Mouse (Mus musculus): ENCODE measurements around the gene Fxr1.
"Not testable (repeated sequence)": the region's sequence is repeated elsewhere in the genome, so short reads cannot be mapped to it uniquely, and the experiment has no call there.

Fxr1 gene

GRCm38 (mm10) chr3:34030601-34031000 is 10.9 kb downstream of the Fxr1 start:
- TF ChIP-seq CTCF (conservative IDR thresholded peaks at IDR 0.05; ENCODE audit: low read length) (no peak), POU5F1 (IDR thresholded peaks at IDR 0.05; ENCODE audit: borderline replicate concordance, low read length) (no peak), NANOG (IDR thresholded peaks at IDR 0.05; ENCODE audit: borderline replicate concordance, low read length) (no peak)
- Histone ChIP-seq H3K4me3 (replicated peaks; ENCODE audit: low read length) (no peak overlapping the region), H3K4me1 (replicated peaks; ENCODE audit: low read depth, low read length) (peaks cover 80% of the 10 kb centered on the region), H3K9me3 (ENCODE audit: low read length) (no peaks in the 10 kb centered on the region), H3K36me3 (ENCODE audit: insufficient read depth, low read length) (peaks cover 25% of the 10 kb centered on the region), H3K27me3 (ENCODE audit: insufficient read depth, low read length) (no peaks in the 10 kb centered on the region)

GRCm38 (mm10) chr3:34033720-34034364 is 14.1 kb downstream of the Fxr1 start:
- Histone ChIP-seq H3K4me3 (replicated peaks; ENCODE audit: low read length) (peak overlapping the region; percentile 73), H3K36me3 (ENCODE audit: insufficient read depth, low read length) (peaks cover 24% of the 10 kb centered on the region), H3K9me3 (ENCODE audit: low read length) (no peaks in the 10 kb centered on the region), H3K27me3 (ENCODE audit: insufficient read depth, low read length) (no peaks in the 10 kb centered on the region), H3K4me1 (replicated peaks; ENCODE audit: low read depth, low read length) (peaks cover 78% of the 10 kb centered on the region)
- no peak for TF ChIP-seq NANOG (IDR thresholded peaks at IDR 0.05; ENCODE audit: borderline replicate concordance, low read length)
- TF ChIP-seq POU5F1 (IDR thresholded peaks at IDR 0.05; ENCODE audit: borderline replicate concordance, low read length) = no peak
- no peak for TF ChIP-seq CTCF (conservative IDR thresholded peaks at IDR 0.05; ENCODE audit: low read length)

- peak overlapping the region; percentile 73 for H3K4me3 ChIP-seq (replicated peaks; ENCODE audit: low read length)
- H3K4me1 ChIP-seq (replicated peaks; ENCODE audit: low read depth, low read length) = peaks cover 79% of the 10 kb centered on the region
- TF ChIP-seq CTCF (conservative IDR thresholded peaks at IDR 0.05; ENCODE audit: low read length) = no peak
- TF ChIP-seq POU5F1 (IDR thresholded peaks at IDR 0.05; ENCODE audit: borderline replicate concordance, low read length) = no peak
- no peak for TF ChIP-seq NANOG (IDR thresholded peaks at IDR 0.05; ENCODE audit: borderline replicate concordance, low read length)
- H3K36me3 ChIP-seq (ENCODE audit: insufficient read depth, low read length) = peaks cover 27% of the 10 kb centered on the region
- no peaks in the 10 kb centered on the region for H3K27me3 ChIP-seq (ENCODE audit: insufficient read depth, low read length)
- no peaks in the 10 kb centered on the region for H3K9me3 ChIP-seq (ENCODE audit: low read length)
Observed at GRCm38 (mm10) chr3:34034803-34035202, 15.1 kb downstream of the Fxr1 start.

GRCm38 (mm10) chr3:34035706-34036105 is 16.0 kb downstream of the Fxr1 start:
- Histone ChIP-seq H3K4me3 (replicated peaks; ENCODE audit: low read length) (peak overlapping the region; percentile 73), H3K27me3 (ENCODE audit: insufficient read depth, low read length) (no peaks in the 10 kb centered on the region), H3K9me3 (ENCODE audit: low read length) (no peaks in the 10 kb centered on the region), H3K4me1 (replicated peaks; ENCODE audit: low read depth, low read length) (peaks cover 79% of the 10 kb centered on the region), H3K36me3 (ENCODE audit: insufficient read depth, low read length) (peaks cover 29% of the 10 kb centered on the region)
- TF ChIP-seq CTCF (conservative IDR thresholded peaks at IDR 0.05; ENCODE audit: low read length) = no peak
- TF ChIP-seq NANOG (IDR thresholded peaks at IDR 0.05; ENCODE audit: borderline replicate concordance, low read length) = peak; percentile 88

GRCm38 (mm10) chr3:34041990-34042389 is 22.2 kb downstream of the Fxr1 start:
- no peak overlapping the region for H3K4me3 ChIP-seq (replicated peaks; ENCODE audit: low read length)
- H3K4me1 ChIP-seq (replicated peaks; ENCODE audit: low read depth, low read length) = peaks cover 71% of the 10 kb centered on the region
- H3K36me3 ChIP-seq (ENCODE audit: insufficient read depth, low read length) = peaks cover 77% of the 10 kb centered on the region
- H3K9me3 ChIP-seq (ENCODE audit: low read length) = no peaks in the 10 kb centered on the region
- H3K27me3 ChIP-seq (ENCODE audit: insufficient read depth, low read length) = no peaks in the 10 kb centered on the region
- no peak for TF ChIP-seq POU5F1 (IDR thresholded peaks at IDR 0.05; ENCODE audit: borderline replicate concordance, low read length)
- TF ChIP-seq CTCF (conservative IDR thresholded peaks at IDR 0.05; ENCODE audit: low read length) = no peak
- no peak for TF ChIP-seq NANOG (IDR thresholded peaks at IDR 0.05; ENCODE audit: borderline replicate concordance, low read length)

- Histone ChIP-seq H3K4me1 (replicated peaks; ENCODE audit: low read depth, low read length) (peaks cover 1% of the 10 kb centered on the region), H3K36me3 (ENCODE audit: insufficient read depth, low read length) (peaks cover 89% of the 10 kb centered on the region), H3K27me3 (ENCODE audit: insufficient read depth, low read length) (no peaks in the 10 kb centered on the region), H3K9me3 (ENCODE audit: low read length) (no peaks in the 10 kb centered on the region), H3K4me3 (replicated peaks; ENCODE audit: low read length) (no peak overlapping the region)
- TF ChIP-seq POU5F1 (IDR thresholded peaks at IDR 0.05; ENCODE audit: borderline replicate concordance, low read length) (no peak), CTCF (conservative IDR thresholded peaks at IDR 0.05; ENCODE audit: low read length) (no peak), NANOG (IDR thresholded peaks at IDR 0.05; ENCODE audit: borderline replicate concordance, low read length) (no peak)
Observed at GRCm38 (mm10) chr3:34062352-34062751, 42.6 kb downstream of the Fxr1 start.

GRCm38 (mm10) chr3:34068943-34069342 is 49.2 kb downstream of the Fxr1 start:
- H3K9me3 ChIP-seq (ENCODE audit: low read length); H3K4me3 ChIP-seq (replicated peaks; ENCODE audit: low read length); H3K4me1 ChIP-seq (replicated peaks; ENCODE audit: low read depth, low read length); H3K27me3 ChIP-seq (ENCODE audit: insufficient read depth, low read length): not testable (repeated sequence)
- H3K36me3 ChIP-seq (ENCODE audit: insufficient read depth, low read length) = peaks cover 98% of the 10 kb centered on the region

GRCm38 (mm10) chr3:34072726-34073125 is 53.0 kb downstream of the Fxr1 start:
- no peaks in the 10 kb centered on the region for H3K27me3 ChIP-seq (ENCODE audit: insufficient read depth, low read length)
- no peaks in the 10 kb centered on the region for H3K9me3 ChIP-seq (ENCODE audit: low read length)
- H3K36me3 ChIP-seq (ENCODE audit: insufficient read depth, low read length) = peaks cover 99% of the 10 kb centered on the region
- TF ChIP-seq POU5F1 (IDR thresholded peaks at IDR 0.05; ENCODE audit: borderline replicate concordance, low read length) = no peak
- TF ChIP-seq NANOG (IDR thresholded peaks at IDR 0.05; ENCODE audit: borderline replicate concordance, low read length) = no peak
- TF ChIP-seq CTCF (conservative IDR thresholded peaks at IDR 0.05; ENCODE audit: low read length) = no peak
- H3K4me3 ChIP-seq (replicated peaks; ENCODE audit: low read length) = no peak overlapping the region
- H3K4me1 ChIP-seq (replicated peaks; ENCODE audit: low read depth, low read length) = peaks cover 8% of the 10 kb centered on the region; the same call in 1 of the 2 replicates

- Histone ChIP-seq H3K4me3 (replicated peaks; ENCODE audit: low read length) (no peak overlapping the region), H3K27me3 (ENCODE audit: insufficient read depth, low read length) (no peaks in the 10 kb centered on the region), H3K4me1 (replicated peaks; ENCODE audit: low read depth, low read length) (peaks cover 18% of the 10 kb centered on the region), H3K9me3 (ENCODE audit: low read length) (no peaks in the 10 kb centered on the region), H3K36me3 (ENCODE audit: insufficient read depth, low read length) (peaks cover 86% of the 10 kb centered on the region)
- TF ChIP-seq NANOG (IDR thresholded peaks at IDR 0.05; ENCODE audit: borderline replicate concordance, low read length) = no peak
- TF ChIP-seq POU5F1 (IDR thresholded peaks at IDR 0.05; ENCODE audit: borderline replicate concordance, low read length) = no peak
- TF ChIP-seq CTCF (conservative IDR thresholded peaks at IDR 0.05; ENCODE audit: low read length) = no peak
Observed at GRCm38 (mm10) chr3:34076058-34076759, 56.5 kb downstream of the Fxr1 start.
